In the genomic region with DNA sequence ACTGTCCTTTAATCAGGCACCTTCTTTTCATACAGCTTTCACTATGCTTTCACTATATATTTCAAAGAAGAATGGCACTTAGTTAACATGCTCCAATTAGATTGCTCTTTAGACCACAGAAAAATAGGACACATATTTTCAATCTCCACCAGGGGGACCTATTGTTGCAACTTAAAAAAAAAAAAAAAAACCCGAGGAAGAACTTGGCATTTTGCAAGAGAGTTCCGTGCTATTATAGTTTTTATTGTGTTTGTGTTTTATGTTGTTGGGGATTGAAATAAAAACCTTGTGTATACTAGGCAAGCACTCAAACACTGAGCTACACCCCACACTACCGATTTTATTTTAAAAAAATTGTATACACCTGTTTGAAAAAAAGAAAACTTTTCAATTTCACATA, we compare ENCODE assay signal across 13 mouse cellular contexts. TPM values are rescaled to one million over a fixed set of nuclear protein-coding genes. Genes with fewer than 3 reads are reported as not detected.
A peak's percentile ranks its signal among the peaks of the same experiment; 100 is the strongest.
DNase-seq lines count a peak whose midpoint lies in the region; ATAC-seq and TF ChIP-seq lines count a peak whose summit lies in the region.
"Had no signal": no experiment of that assay in that cellular context is flagged by ENCODE, and none has a peak within 500 bp of the region (broad histone marks: within the 10 kb centered on the region; RNA-seq: fewer than 3 reads in every experiment).

No protein-coding gene starts in this region.

- no peak overlapping the region for H3K4me3 ChIP-seq in gastrocnemius, adult 2 months
- H3K4me3 ChIP-seq: erythroblast, embryonic 14.5 days; kidney, embryonic 15.5 days; limb, embryonic 13.5 days had no signal

- TF ChIP-seq CTCF in gastrocnemius, adult 2 months (IDR thresholded peaks at IDR 0.05), result peak; percentile 41

- ATAC-seq in neutrophil, adult 5-6 weeks (ENCODE audit: extremely low read depth, insufficient number of reproducible peaks, low FRiP score, poor library complexity, severe bottlenecking), result peak; percentile 63

- intact Hi-C loops in gastrocnemius, adult 2 months (cut with DNase I), result no loop called here

- DNase-seq in gastrocnemius, adult 2 months, result no peak
- no peak for DNase-seq in gastrocnemius, postnatal 25 days
- peak; percentile 1 for DNase-seq in lung, postnatal 25 days (ENCODE audit: low spot score)
- DNase-seq in lung, adult 18-20 months, result no peak
- peak; percentile 33 for DNase-seq in R1 (ENCODE audit: low read depth, low spot score)
- DNase-seq in cerebellum, adult 11 months, result no peak
- DNase-seq in left cerebral cortex, adult 8-10 months (ENCODE audit: low spot score in 2 of 2), result no peak
- DNase-seq: right cerebral cortex, postnatal 25 days; thymus, postnatal 36 days had no signal

- no peak overlapping the region for H3K27ac ChIP-seq in gastrocnemius, adult 2 months
- H3K27ac ChIP-seq: kidney, embryonic 15.5 days; limb, embryonic 13.5 days had no signal

RNA-seq across cellular contexts. Expression of gene Cetn3, which starts 18.2 kb away (rescaled TPM):
- 10 to 100 TPM; 24.1 to 33.9 TPM for total RNA-seq in gastrocnemius, adult 2 months (2021)
- total RNA-seq in gastrocnemius, postnatal 25 days (2021), result 10 to 100 TPM; 28.8 to 32.8 TPM
- total RNA-seq in neutrophil, adult 5-6 weeks (2017), result 139 and 158 TPM in 2 replicates
- total RNA-seq in left cerebral cortex, adult 8-10 months (2022), result 100 to 1,000 TPM; 117 to 141 (median 130) TPM

Comparison
In these comparisons a context has a peak if more than half of its experiments do, and no peak if none do; other contexts are left out.
1. DNase-seq: peak in lung, postnatal 25 days (single experiment) and R1 (single experiment); none in gastrocnemius, adult 2 months (single experiment), gastrocnemius, postnatal 25 days (single experiment), lung, adult 18-20 months (0 of 2), cerebellum, adult 11 months (single experiment) and left cerebral cortex, adult 8-10 months (0 of 2).